Mouse (Mus musculus): ENCODE results near the gene Stx16. TPM values are rescaled to one million over a fixed set of nuclear protein-coding genes. Genes with fewer than 3 reads are reported as not detected.
A peak's percentile ranks its signal among the peaks of the same experiment; 100 is the strongest.

Stx16 gene
- total RNA-seq, 2 experiments from 2014 or later = 24.2 to 32.2 TPM

GRCm38 (mm10) chr2:174126522-174127375, 50.6 kb downstream of the Stx16 start:
- peak; percentile 66 for DNase-seq

DNA sequence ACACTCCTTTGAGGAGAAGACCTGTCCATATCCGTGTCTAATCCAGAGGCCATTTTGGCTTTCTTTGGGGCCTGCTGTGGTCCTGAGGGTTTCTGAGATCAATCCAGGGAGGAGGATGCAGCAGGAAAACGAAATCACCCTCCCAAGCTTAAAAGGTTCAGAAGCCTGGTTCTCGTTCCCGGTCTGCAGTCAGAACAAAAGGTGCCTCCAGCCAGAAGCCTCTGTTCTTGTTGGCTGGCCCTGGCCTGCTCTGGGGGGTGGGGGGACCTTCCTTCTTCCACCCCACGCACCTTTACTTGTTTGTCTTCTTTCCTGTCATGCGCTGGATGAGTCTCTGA, 51.2 kb downstream of the Stx16 start:
- no peak for DNase-seq

- DNase-seq = no peak
These were observed 52.8 kb downstream of the Stx16 start for GRCm38 (mm10) chr2:174128926-174129325.

DNA sequence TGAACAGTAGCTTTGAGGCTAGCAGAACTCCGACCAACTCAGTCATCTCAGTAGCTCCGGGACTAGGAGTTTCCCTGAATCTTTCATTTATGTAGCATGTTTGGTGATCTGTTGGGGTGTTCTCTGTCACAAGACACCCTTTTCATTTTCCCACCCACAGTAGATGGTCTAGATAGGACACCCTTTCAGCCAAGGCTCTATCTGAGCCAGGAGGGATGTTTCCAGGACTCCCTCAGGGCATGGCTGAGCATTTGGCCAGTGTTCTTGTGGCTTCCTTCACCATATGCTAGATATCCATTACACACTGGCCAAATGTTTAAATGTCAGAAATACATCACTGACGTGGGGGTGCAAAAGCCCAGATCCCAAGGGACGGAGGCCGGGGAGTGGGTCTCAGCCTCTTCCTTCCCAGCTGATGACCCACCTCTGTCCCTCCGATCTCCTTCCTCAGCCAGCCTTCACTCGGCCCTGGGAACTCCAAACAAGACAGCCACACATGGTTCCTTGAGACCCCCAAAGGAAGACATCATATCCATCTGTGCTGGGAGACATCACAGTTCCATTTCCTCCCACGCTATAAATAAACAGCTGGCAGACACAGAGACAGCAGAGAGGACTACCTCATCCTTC, 54.5 kb downstream of the Stx16 start:
- DNase-seq = no peak

- no peak for DNase-seq
These were observed 56.4 kb downstream of the Stx16 start for GRCm38 (mm10) chr2:174132413-174132969.

Other genes starting within 250 kb of the Stx16 start
- gene Npepl1, start 34.0 kb downstream of the Stx16 start, total RNA-seq (2021) = 10 to 100 TPM; 65.4 to 71.4 TPM
- gene Gnas, start 208.0 kb downstream of the Stx16 start, total RNA-seq (2021) = 1,000 to 10,000 TPM; 2,149 to 2,299 TPM

Measured in gastrocnemius, postnatal 10 days (tissue).